Mouse (Mus musculus) kidney, adult 8-10 months (tissue): ENCODE measurements around the gene Pan2.
A peak's percentile ranks its signal among the peaks of the same experiment; 100 is the strongest.
"Not testable (repeated sequence)": the region's sequence is repeated elsewhere in the genome, so short reads cannot be mapped to it uniquely, and the experiment has no call there.

ENCODE experiments used
- DNase-seq, 2 experiments: peaks; one replicate each; pipeline ENCODE4 v3.0.0; 2022

The Pan2 gene

DNA sequence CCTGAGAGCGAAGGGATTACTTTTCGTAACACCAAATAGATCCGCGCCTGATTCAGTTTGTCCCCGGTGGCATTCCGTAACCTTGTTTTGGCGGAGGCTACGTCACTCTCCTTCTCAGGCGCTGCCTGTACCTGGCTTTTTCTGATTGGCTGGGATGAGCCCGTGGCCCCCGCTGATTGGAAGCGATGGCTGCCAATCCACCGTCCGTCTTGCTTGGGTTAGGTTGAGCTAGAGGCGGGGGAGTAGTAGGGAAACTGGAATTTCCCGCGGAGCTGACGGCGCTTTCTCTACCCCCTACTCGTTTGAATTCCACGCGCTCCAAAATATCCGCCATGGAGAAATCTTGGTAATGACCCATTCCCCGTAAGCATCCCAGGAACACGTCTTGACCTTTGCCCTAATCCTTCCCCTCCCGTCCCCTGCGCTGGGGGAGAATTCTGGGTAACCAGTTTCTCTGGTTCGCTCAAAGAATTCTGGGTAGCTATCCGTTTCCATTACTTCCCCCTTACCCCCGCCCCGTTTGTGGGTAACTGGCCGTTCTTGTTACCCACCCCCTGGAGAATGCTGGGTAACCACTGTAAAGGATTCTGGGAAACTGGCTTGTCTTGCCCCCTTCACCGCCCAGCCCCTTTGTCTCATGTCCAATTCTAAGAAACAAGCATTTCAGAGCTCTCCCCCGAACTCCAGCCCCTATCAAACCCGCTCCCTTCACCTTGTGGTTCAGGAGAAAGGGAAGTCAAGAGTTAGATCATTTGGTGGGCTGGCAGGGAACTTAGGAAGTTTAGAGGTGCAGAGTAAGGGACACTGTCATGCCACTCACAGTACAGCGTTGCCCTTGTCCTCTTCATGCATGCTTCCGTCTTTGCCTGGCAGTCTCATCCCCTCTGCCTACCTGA lies at the start of gene Pan2:
Gene Pan2, plus strand, starts transcription at position 210 of the 896 bp plus-strand sequence.
- DNase-seq, result peak; percentile 100

DNA sequence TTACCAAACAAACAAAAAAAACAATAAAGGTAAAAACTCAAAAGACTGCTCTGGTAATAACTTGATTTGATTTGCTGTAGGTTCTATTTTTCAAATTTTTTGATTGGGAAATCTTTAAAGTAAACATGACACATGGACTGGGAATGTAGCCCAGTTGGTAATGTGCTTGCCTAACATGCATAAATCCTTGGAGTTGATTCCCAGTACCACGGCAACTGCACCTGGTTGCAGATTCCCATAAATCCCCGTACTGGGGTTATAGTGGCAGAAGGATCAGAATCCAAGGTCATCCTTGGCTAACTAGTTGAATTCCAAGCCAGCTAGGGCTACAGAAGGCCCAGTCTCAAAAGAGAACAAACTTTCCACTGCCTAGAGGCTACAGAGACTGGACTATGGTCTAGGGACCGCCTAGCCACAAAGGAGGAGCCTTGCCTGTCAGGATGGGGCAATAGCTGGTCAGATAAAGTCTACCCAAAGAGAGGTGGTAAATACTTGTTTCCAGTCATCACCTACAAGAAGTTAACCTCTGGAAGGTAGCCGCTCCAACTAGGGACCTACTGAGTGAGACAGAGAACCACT lies 49.4 kb upstream of the Pan2 start, which contains the start of gene Apon:
Gene Apon, plus strand, starts transcription at position 420 of the 579 bp plus-strand sequence.
- DNase-seq, result no peak

DNA sequence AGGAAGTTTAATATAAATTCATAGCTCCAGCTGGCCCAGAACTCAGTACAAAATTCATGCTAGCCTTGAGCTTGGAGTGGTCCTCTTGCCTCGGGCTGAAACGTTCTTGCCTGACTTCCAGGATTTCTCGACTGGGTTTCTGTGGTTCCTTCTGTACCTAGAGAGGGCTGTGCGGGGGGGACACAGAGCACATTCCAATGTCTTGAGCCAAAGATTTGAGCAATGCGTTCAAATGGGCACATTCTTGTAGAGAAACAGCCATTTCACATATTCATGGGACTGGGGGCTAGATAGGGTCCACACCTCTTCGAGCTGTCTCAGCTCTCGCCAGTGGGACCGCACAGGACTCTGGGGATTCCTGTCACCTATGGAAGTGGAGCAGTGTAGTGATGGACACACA lies 47.2 kb upstream of the Pan2 start:
- no peak for DNase-seq

DNA sequence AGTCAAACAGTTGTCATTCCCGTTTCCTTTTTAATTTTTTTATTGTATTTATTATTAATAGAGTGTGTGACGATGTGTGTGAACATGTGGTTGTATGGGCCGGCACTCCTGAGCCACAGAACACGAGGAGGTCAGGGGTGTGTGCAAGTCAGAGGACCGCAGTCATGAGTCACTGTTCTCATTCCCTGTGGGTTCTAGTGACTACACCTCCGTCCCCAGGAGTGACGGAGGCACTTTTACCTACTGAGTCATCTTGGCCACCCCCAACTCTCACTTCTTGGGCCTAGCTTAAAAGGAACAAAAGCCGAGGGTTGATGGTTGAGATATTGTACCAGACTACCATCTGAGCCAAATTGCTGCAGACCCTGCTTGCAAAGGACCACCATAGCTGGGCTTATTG lies 46.8 kb upstream of the Pan2 start:
- DNase-seq, result no peak

DNA sequence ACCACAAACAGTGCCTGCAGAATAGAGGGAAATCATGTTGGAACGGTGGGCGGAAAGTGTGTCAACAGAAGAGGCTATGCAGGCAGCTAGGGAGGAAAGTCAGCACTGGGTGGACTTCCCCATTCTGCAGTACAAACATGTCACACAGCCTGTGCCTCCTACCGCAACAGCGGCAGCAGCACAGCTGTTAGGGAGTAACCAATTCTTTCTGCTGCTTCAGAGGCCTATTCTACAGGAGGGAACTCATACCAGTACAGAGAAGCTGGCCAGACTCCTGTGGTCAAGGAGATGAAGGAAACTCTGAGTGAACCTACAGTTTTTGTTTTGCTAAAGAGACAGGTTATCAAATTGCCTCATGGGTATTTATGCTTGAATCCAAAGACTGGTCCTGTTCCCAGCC lies 44.2 kb upstream of the Pan2 start:
- DNase-seq, result no peak

DNA sequence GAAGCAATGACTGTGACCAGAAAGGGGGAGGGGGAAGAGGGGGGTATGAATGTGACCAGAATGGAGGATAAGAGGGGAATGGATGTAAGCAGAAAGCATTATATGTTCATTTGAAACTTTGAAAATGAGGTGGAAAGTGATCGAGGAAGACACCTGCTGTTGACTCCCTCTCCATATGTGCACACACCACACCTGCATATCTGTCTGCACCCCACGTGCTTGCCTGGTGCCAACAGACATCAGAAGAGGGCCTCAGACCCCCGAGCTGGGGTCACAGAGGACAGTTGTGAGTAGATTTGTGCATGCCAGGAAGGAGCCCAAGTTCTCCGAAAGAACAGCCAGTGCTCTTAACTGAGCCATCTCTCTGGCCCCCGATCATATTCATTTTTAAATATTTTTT lies 43.2 kb upstream of the Pan2 start:
- no peak for DNase-seq

DNA sequence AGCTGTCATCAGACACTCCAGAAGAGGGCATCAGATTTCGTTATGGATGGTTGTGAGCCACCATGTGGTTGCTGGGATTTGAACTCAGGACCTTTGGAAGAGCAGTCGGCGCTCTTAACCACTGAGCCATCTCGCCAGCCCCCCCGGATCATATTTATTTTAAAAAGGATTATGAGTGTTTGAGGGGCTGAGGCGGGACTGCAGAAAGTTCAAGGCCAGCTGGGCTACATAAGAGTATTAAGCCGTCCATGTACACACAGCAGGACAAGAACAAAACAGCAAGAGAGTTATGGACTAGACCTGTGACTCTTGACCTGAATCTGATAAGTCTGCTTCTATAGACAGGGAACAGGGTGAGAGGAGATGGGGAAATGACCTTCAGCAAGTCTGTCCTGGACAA lies 42.8 kb upstream of the Pan2 start:
- not testable (repeated sequence) for DNase-seq

DNA sequence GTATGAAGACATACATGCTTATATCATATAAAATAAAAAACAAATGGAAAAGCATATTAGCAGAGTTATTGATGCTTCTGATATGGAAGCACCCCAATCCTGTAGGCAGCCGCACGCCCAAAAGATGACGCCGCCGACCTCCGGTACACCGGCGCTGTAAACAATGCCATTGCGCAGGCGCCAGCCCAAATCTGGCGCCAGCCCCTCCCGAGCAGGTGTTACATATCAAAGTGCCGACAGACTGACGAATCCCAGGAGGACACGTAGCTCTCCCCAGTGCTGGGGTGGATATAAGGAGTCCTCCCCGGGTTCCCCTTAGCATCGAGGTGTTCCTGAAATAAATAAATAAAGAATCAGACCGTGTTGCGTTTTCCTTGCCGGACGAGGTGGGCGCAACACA lies 40.8 kb upstream of the Pan2 start:
- no peak for DNase-seq

DNA sequence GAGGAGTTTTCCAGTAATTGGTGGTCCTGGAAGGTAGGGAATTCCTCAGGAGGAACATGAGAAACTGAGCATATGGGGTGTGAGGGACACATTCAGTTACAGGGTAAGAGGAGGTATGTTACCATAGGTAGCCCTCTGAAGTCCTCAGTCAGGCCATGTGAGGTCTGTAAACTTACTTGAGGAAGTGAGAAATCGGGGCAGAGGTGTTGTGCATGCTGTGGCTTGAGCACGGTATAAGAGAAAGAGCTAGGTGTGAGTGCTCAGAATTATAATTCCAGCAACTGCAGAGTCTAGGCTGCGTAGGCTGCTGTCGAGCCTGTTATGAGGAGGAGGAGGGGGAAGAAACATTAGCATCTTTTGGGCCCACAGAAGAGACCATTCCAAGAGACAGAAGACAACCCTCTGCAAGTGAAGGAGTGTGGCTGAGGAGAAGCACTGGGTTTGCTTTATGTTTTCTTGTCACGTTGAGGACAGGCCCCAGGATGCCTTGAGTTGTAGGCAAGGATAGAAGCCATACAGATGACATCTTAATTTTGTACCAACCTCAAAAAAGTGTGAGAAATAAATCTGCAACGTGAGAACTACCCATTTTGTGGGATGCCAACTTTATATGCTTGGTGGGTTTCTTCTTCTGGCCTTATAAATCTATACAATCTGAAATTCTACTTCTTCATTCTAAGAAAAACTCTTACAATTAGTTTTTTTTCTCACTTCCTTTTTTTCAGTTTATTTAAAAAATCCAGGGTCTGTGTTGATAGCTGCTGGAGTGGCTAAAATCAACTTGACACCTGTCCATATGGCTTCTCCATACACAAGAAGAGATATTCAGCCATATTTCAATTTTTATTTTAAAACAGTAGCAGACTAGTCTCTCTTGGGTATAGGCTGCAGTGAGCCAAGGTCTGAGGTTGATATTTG lies 39.5 kb upstream of the Pan2 start:
- no peak for DNase-seq

DNA sequence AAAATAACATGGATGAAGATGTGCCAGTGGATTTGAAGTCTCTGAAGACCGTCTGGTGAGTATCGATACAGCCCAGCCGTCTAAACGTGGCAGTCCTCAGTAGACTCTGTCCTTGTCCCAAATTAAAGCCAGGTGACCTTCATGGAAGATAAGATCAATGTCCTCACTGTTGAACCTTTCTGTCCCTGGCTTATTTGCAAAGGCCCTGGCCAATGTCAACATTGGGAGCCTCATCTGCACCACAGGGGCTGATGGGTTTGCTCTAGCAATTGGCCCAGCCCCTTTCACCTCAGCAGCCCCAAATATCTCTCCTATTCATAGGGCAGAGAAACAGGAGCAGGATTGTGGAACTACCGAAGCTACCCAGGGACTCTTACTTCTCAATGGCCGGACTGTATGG lies 34.8 kb upstream of the Pan2 start, which contains the start of gene Apof:
Gene Apof, plus strand, starts transcription at position 301 of the 400 bp plus-strand sequence.
- no peak for DNase-seq

DNA sequence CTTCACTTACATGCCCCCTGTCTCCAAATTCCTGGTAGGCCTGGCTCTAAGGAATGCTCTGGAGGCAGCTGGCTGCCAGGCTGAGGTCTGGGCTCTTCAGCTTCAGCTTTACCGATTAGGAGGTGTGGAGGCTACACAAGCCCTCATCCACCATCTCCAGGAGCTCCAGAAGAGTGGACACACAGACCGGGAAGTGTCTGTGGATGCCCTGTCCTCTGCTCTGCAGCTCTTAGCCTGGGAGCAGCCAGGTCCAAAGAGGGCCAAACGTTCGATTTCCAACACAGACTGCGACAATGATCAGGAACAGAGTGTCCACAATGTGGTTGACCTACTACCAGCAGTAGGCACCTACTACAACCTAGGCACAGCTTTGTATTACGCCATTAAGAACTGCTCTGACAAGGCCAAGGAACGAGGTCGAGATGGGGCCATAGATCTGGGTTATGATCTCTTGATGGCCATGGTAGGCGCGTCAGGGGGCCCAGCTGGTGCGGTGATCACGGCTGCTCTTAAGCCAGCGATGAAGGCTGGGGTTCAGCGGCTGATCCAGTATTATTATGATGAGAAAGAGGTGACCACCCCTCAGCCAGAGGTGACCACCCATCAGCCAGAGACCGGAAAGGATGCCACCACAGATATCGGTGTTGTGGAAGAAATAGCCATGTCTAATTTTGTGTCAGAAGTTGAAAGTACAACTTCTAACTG lies 33.8 kb upstream of the Pan2 start:
- DNase-seq, result no peak

DNA sequence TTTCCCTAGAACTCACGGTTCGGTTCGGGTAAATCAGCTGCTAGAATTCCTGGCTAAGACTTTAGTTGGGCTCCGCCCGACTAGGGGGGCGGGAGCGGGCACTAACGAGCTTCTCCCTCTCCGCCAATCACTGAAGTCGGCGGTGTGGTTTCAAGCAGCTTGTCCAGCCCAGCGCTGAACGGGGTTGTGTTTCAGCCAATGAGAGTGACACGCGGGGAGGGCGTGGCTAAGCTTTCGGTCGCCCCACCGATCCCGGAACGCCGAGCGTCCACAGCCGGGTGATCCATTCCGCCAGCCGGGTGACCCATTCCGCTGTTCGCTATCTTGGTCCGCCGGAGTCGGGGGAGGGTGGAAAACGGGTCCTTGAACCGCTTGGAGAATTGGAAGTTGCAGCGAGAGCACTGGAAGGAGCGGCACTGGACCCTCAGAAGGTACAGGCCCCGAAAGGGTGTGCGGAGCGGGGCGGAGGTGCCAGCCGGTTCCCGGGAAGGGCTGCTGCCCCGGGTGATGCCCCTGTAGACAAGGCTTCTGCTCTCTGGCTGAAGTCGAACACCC lies 32.8 kb upstream of the Pan2 start, which contains the start of gene Stat2:
Gene Stat2, plus strand, starts transcription at position 273 of the 555 bp plus-strand sequence.
- DNase-seq, result peak; percentile 99

DNA sequence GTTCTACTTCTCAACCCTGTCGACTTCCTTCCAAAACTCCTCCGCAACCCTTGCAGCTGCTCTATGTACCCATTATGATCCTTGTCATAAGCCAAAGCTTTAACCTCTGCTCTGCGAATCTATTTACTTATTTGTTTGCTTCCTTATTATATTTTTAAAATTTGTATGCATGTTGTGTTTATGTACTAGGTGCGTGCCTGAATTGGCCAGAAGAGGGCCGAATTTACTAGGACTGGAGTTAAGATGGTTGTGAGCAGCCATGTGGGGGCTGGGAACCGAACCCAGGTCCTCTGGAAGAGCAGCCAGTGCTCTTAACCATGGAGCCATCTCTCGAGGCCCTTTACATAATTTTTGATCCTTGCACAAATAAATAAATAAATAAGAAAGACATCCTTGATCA lies 32.3 kb upstream of the Pan2 start:
- peak in 1 of 2 experiments; percentile 15 for DNase-seq

DNA sequence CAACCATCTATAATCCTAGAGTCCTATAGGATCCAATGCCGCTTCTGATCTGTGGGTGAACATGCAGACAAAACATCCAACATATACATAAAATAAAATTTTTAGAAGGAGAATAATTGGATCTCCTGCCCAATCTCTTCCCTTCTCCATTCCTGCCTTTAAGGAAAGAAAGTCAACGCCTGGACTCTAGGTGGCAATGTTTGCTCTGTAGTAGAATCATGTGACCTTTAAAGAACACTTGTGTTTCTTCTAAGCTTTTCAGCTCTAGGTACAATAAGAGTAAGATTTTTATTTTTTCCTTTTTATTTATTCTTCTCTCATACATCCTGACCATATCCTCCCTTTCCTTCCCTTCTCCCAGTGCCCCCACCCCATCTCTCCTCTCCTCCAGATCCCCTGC lies 31.3 kb upstream of the Pan2 start:
- peak in 1 of 2 experiments; percentile 33 for DNase-seq

DNA sequence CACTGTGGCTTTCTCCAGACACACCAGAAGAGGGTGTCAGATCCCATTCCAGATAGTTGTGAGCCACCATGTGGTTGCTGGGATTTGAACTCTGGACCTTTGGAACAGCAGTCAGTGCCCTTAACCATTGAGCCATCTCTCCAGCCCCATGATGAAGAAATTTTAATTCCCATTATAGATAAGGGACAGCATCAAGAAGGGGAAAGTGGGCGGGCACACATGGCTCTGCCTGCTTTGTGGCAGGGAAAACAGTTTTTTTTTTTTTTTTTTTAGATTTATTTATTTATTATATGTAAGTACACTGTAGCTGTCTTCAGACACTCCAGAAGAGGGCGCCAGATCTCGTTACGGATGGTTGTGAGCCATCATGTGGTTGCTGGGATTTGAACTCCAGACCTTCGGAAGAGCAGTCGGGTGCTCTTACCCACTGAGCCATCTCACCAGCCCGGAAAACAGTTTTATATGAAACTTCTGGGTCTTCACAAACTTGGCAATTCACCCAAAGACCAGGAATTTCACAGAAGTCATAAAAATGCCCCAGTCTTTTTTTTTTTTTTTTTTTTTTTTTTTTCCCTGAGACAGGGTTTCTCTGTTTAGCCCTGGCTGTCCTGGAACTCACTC lies 30.2 kb upstream of the Pan2 start:
- DNase-seq, result not testable (repeated sequence)

DNA sequence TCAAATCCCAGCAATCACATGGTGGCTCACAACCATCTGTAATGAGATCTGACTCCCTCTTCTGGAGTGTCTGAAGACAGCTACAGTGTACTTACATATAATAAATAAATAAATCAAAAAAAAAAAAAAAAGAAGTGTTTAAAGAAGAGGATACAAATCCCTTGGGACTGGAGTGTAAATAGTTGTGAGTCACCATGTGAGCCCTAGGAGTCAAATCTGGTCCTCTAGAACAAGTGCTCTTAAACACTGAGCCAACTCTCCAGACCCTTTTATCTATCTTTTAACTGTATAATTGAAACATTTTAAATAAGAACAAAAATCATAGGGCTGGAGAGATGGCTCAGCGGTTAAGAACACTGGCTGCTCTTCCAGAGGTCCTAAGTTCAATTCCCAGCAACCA lies 27.8 kb upstream of the Pan2 start:
- not testable (repeated sequence) for DNase-seq

DNA sequence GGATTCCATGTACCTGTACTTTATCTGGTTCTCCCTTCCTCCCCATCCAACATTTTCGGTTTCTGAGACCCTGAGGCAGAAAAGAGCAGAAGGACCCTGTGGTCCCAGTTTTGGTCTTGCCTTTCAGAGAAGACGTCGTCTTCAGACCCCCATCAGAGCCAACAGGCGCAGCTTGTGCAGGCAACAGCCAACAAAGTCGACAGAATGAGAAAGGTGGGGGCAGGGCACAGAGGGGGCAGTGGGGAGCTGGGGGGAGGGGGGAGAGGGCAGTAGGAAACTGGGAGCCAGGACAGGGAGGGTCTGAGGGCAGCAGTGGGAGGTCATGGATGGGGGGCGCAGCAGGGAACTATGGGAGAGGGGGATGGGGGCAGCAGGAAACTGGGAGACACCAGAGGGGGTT lies 25.0 kb upstream of the Pan2 start:
- DNase-seq, result no peak

DNA sequence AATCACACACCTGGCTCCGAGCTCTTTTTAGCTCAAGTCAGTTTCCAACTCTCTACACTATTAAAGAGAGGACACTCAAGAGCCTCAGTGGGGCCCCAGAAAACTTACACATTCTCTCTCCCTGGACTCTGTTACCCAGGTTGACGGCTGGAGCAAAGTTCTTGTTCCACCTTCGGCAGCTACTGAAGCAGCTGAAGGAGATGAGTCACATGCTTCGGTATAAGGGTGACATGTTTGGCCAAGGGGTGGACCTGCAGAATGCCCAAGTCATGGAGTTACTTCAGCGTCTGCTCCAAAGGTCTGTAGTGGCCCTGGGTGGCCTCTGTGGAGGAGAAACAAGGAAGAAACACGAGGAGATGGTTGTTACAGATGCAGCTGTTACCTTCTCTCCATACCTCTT lies 22.2 kb upstream of the Pan2 start:
- DNase-seq, result peak; percentile 34 to 60

DNA sequence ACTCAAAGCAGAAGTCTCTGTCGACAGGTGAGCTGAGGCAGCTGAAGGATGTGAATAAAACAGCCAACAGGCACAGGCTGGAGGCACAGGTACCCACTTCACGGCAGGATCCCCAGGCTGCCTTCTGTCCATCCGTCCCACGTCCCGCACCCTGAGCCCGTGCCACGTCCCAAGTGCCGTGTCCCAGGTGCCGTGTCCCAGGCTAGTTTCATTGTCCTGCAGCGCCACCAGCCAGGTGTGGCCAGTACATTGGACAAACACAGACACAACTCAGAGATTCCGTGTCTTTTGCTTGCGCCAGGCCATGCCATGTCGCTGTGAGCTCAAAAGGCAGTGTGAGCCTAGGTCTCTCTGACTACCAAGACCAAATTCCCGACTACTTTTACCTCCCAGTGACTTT lies 21.5 kb upstream of the Pan2 start:
- no peak for DNase-seq

DNA sequence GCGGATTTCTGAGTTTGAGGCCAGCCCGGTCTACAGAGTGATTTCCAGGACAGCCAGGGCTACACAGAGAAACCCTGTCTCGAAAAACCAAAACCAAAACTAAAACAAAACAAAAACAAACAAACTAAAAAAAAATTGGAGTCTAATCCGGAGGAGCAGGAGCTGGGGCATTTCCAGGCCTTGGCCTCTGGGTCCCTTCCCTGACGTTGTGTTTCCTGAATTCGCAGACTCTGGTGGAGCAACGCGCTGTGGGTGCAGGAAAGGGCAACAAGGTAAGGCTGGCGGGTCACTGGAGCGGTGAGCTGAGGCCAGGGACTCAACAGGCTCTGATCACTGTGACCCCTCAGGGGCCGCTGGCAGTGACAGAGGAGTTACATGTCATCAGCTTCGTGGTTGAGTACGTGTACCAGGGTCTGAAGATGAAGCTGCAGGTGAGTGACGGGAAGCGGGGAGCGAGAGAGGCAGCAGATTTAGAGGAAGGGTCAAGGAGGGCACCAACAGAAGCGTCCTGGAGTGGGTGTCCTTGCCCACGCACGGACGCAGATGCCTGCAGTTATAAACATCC lies 20.2 kb upstream of the Pan2 start:
- DNase-seq, result peak in 1 of 2 experiments; percentile 34
